Mouse (Mus musculus) neural tube, embryonic 10.5 days (tissue): ENCODE results near the gene Prss32.
"Not testable (repeated sequence)": the region's sequence is repeated elsewhere in the genome, so short reads cannot be mapped to it uniquely, and the experiment has no call there.

Experiments
- DNase-seq: peaks from one replicate; pipeline ENCODE4 v3.0.0-alpha.2; 2017; ENCODE audit warnings: low spot score; ENCODE audit errors: extremely low spot score

Prss32 gene

DNA sequence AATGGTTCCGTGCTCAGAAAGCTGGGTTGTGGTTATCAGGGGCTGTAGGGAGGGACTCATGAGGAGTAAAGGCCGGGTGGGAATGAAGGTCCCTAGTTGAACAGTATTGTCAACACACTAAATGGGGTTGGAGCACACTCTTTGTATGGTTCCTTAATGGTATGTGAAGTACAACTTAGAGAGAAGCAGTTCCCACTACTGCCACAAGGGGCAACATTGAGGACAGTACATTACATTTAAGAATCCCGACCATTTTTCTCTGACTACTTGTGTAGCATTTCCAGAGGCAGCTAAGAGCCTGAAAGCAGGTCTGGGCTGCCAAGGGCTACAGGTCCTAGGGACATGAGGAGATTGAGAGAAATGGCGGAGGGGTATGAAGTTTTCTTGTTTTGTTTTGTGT, 2.5 kb upstream of the Prss32 start:
- peak; percentile 51 for DNase-seq

DNA sequence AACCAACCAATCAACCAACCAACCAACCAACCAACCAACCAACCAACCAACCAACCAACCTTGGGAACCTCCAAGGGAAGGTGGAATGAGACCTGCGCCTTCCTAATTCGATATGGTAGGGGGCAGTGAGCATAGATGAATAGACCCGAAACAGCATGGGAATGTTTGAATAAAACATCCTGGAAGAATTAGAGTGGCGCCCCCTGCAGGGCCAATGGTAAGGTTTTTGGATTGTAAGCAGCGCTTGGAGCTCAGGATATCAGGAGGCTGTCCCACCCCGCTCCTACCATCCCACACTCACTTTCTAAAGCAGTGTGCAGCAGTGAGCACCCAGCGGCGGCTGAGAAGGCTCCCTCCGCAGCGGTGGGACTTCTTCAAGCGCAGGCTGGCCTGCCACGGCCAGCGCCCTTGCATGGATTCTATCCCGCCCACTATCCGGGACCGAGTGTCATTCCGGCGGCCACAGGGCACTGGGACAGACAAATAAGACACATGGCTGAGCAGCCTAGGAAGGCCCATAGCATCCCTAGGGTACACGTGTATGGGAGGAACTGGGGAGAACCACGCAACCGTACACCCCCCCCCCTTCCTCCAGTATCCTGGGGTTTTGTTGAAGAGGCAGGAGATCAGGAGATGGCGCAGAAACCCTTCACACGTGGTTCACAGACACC, 379 bp upstream of the Prss32 start:
- no peak for DNase-seq

GRCm38 (mm10) chr17:23850028-23850427, 6.4 kb downstream of the Prss32 start:
- DNase-seq: no peak

- peak; percentile 75 for DNase-seq
Measured at GRCm38 (mm10) chr17:23850853-23851749, 7.4 kb downstream of the Prss32 start.

DNA sequence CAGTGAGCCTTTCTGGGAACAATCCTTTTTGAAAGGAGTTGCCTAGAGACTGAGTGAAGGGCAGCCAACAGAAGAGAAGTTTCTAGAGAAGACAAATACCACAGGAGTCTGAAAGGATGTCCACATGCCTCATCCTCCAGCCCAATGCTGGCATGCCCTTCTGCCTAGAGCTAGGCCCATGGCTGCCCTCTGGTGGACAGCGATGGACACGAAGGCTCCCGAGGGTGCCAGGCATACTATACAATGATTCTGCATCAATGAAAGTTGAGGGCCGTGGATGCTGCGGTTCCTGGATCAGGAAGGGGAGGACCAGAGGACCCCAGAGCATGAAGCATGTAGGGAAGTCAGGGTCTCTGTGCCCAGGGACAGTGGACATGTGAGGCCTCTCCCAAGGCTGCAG, 9.6 kb downstream of the Prss32 start:
- peak; percentile 42 for DNase-seq

- DNase-seq: no peak
Measured at GRCm38 (mm10) chr17:23854229-23854765, 10.6 kb downstream of the Prss32 start.

- DNase-seq: no peak
Measured at GRCm38 (mm10) chr17:23857193-23857592, 13.5 kb downstream of the Prss32 start.

- no peak for DNase-seq
Measured at GRCm38 (mm10) chr17:23857913-23858312, 14.3 kb downstream of the Prss32 start.

GRCm38 (mm10) chr17:23862926-23863325, 19.3 kb downstream of the Prss32 start:
- DNase-seq: no peak

GRCm38 (mm10) chr17:23867756-23868155, 24.1 kb downstream of the Prss32 start, which contains the start of gene Prss21:
Prss21 (plus strand) TSS chr17:23868056.
- DNase-seq: no peak

- DNase-seq: no peak
Measured at GRCm38 (mm10) chr17:23868513-23868912, 24.9 kb downstream of the Prss32 start.

- peak; percentile 53 for DNase-seq
Measured at GRCm38 (mm10) chr17:23873884-23874856, 30.5 kb downstream of the Prss32 start.

DNA sequence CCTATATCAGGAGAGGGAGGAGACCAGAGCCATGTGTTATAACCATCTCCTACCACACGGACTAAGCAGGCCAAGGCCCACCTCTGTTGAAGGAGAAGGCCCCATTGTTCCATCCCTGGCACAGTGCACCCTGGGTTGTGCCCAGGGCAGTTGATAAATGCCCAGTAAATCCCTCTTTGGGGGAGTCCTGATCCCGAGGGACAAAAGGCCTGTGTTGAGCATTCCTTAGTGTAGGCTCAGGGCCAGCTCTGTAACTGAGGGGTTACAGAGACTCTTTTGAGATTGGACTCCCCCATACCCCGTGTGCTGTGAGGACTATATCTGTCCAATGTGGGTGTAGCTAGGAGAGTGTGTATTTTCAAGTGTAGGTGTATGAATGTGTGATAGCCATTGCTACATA, 33.1 kb downstream of the Prss32 start:
- DNase-seq: no peak

DNA sequence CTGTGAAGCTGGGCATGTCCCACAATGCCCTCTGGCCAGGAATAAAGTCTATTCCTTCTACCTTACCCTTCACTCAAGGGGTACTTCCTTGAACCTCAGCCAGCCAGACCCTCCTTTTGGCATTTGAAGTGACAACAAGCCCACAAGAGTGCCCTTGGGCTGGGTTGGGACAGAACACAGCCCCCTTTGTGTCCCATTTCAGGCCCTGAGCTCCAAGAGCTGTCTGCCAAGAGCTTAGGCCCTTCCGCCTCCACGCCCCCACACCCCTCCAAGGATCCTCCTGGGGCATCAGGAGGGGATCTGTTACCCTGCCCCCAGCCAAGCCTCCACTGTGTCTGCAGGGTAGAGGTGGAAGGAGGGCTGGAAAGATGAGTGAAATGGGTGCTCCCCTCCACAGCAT, 33.5 kb downstream of the Prss32 start:
- DNase-seq: no peak

DNA sequence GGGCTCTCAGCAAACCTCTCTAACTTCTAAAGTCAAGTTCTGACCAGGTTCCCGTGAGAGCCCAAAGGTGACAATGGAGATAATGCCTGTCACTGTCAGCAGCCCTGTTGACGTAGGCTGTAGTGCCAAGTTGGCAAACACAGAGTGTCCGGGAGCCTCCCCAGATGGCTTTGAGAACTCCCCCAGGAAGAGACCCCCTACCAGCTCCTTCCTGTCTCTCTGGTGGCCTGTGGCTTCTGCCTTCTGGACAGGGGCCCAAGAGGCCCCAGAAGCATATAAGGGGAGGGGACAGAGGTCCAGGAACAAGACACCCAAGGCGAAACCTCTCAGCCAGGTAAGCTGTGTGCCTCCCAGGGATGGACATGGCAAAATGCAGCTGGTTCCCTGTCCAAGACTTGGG, 36.9 kb downstream of the Prss32 start, which contains the start of the genes Dcpp1 and Dcpp2:
TSS of gene Dcpp1 (plus strand) at position 301 of the 400 bp plus-strand sequence.
TSS of gene Dcpp2 (plus strand) at position 305 of the 400 bp plus-strand sequence.
- DNase-seq: not testable (repeated sequence)
